Mouse (Mus musculus) CD4-positive helper T cell, adult 2 months (primary cell): ENCODE results near the gene Gm17349.

Experiments used
- DNase-seq: peaks from one replicate; pipeline ENCODE4 v3.0.0-alpha.2; 2012; ENCODE audit warnings: low read depth, missing footprints, low spot score

Gm17349 gene

DNA sequence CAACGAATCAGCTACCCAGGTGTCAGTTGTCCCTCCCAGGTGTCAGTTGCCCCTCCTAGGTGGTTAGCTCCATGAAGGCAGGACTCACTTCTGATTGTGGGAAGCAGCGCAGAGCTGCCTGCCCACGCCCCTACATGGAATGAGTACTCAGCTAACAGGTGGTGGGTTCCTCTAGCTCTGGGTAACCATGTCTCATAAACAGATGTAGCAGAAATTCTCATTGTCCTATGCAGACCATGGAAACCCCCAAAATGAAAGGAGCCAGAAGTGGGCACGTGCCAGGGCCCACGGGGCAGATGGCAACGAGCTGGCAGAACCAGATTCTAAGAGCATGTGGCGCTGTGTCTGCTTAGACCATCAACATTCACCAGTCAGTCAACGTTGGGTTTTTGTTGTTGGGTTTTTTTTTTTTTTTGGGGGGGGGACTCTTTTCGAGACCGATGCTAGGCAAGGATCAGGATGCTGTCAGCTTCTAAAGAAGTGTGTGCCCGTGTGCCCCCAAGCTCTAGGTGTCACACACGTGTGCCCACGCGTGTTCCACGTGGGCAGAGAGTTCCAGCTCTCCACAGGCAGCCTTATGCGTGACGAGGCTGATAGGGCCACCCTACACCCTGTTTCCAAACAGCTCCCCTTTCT, 41.2 kb downstream of the Gm17349 start:
- DNase-seq, result no peak

DNA sequence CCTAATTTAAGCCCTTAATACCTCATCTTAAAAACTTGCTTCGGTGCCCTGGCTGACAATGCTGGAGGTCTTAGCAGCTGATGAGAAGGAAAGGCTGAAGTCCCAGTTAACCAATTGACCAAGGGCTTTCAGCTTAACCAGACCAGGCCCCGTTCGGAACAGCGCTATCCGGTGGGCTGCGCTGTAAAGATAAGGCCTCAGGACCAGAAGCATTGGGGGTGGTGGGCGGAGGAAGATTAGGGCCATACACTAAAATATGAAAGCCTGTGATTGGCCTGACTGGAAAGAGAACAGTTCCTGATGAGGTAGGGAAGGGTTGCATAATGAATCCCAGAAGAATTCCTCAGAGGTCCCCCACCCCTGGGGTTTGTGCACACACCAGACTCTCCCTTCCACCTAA, 42.9 kb downstream of the Gm17349 start:
- DNase-seq, result no peak

DNA sequence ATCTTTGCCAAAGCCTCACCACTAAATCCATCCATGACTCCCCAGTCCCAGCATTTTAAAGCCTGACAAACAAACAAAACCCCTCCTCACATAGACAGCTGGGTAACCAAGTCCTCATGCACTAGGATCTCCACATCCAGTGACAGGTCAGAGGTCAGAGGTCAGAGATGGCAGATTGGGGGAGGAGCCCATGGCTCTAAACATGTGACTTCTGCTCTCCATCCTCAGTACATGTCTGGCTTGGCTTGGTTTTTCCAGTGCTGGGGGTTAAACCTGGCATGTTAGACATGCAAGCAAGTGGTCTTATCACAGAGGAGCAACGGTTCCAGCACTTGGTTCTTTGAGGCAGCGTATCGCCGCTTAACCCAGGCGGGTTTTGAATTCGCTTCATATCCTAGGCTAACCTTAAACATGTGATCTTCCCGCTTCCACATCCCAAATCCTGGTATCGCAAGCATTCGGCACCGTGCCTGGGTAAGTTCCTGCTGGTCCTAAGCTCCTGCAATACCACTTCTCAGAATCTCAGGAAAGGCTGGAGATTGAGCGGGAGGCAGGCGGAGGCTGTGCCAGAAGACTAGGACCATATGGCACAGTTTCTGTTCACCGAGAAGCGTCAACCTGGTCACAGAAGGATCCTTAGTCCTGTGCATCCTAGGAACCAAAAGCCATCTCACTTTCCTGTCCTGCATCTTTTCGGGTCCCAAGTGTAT, 44.0 kb downstream of the Gm17349 start:
- no peak for DNase-seq

DNA sequence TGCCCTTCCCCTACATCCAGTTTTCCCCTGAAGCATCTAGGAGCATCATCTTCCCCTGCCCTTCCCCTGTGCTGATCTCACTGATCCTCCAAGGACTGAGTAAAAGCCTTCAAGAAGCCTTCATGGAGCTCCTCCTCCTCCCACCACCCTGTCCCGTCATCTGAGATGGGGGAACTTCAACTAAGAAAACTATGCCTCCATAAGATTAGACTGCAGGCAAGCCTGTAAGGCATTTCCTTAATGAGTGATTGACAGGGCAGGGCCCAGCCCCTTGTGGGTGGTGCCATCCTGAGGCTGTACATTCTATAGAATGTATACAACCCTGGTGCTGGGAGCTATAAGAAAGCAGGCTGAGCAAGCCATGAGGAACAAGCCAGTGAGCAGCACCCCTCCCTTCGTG, 46.9 kb downstream of the Gm17349 start:
- DNase-seq, result no peak

DNA sequence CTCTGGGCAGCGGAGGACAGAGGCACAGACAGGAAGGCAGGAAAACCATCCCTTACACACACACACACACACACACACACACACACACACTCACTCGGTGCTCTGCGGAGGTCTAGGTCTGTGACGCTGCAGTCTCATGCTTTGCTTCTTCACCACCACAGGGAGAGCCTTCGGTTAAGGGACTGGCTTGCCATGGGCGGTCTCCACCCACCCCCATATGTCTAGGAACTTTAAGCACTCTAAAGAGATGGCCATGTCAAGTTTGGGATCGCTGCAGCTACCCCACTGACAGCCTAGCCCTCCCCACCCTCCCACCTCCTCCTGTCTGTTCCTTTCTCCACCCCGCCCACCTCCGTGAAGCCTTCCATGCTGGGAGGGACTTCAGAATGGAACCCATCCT, 49.3 kb downstream of the Gm17349 start:
- no peak for DNase-seq

DNA sequence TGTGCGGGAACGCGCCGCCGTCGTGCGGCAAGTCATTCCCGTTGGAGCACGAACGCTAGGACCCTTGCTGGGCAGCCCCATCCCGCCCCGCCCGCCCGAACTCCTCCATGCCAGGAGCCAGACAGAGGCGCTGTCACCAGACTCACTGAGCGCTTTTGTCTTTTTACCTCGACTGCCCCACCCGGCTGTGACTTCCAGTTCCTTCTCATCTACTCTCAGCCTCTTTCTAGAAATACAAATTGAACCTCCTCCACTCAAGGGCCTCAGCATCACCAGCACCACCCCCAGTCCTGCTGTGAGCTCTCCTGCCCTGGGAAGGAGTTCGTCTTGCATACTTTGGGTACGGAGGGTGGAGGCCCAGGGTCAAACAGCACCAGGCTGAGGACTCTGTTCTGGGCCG, 51.4 kb downstream of the Gm17349 start:
- DNase-seq, result no peak

DNA sequence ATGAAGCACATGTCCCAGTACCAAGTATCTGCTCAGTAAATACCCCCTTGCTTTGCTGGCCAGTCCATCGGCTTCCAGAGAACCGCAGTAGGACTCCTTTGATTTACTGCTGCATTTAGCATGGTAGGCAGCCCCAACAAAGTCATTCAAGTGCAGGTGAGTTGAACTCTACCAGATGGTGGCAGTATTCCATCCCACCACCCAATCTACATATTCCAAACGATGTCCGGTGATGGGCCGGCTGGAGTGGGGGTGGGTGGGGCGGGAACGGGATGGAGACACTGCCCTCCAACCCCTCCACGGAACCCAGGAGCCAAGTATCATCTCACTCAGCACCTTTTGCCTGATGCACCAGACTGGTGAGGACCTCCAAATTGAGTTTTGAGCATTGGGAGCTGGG, 52.0 kb downstream of the Gm17349 start:
- peak; percentile 44 for DNase-seq
